Mouse (Mus musculus) activated CD4-positive, CD25-positive, alpha-beta regulatory T cell (primary cell): ENCODE results near the gene Apon. TPM values are rescaled to one million over a fixed set of nuclear protein-coding genes. Genes with fewer than 3 reads are reported as not detected.

ENCODE experiments used
- polyA plus RNA-seq, 2 experiments: library from polyadenylated mRNA; unstranded; fragments of 100-300 nt; shearing (Covaris generic); gene quantifications; one replicate each; pipeline ENCODE4 v1.2.1; 2017

Gene Apon
- polyA plus RNA-seq: under 1 TPM in 1 of 2 experiments, not detected in 1; 0.14 TPM

DNA sequence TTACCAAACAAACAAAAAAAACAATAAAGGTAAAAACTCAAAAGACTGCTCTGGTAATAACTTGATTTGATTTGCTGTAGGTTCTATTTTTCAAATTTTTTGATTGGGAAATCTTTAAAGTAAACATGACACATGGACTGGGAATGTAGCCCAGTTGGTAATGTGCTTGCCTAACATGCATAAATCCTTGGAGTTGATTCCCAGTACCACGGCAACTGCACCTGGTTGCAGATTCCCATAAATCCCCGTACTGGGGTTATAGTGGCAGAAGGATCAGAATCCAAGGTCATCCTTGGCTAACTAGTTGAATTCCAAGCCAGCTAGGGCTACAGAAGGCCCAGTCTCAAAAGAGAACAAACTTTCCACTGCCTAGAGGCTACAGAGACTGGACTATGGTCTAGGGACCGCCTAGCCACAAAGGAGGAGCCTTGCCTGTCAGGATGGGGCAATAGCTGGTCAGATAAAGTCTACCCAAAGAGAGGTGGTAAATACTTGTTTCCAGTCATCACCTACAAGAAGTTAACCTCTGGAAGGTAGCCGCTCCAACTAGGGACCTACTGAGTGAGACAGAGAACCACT, at the start of gene Apon:
Gene Apon (plus strand): TSS at position 420 of the 579 bp plus-strand sequence.

GRCm38 (mm10) chr10:128211390-128212108, 42.3 kb upstream of the Apon start, which contains the start of gene Spryd4:
Gene Spryd4, minus strand, starts transcription at chr10:128211807.

GRCm38 (mm10) chr10:128225538-128225937, 28.4 kb upstream of the Apon start, which contains the start of gene Mip:
Gene Mip, plus strand, starts transcription at chr10:128225838.

DNA sequence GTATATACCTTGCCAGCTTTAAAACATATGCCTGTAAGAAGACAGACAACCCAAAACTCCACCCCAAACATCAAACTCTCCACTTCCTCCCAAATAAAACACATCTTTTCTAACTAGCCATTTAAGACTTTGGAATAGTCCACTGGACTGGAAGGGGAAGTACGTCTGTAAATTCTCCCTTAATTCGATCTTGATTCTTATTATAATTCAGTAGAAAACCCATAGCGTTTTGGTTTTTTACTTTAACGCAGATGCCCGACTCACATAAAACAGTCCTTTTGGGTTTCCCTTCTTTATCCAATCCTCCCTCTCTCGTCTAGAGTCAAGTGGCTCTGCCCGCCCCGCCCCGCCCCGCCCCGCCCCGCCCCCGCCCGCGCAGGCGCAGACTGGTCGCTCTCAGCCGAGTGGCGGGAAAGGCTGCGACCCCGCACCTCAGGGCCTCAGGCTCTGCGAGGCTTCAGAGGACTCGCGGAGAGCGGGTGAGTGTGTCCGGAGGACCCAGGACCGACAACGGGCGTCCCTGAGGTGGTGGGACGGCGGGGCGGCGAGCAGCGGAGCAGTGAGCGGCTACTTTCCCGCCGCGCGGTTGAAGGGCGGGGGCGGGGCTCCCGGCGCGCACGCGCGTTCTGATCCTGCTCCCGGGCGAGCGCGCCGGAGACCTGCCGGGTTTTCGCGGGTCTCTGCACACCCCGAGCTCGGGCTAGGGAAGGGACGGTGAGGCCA, 22.0 kb upstream of the Apon start, which contains the start of gene Timeless:
Gene Timeless (plus strand): TSS at position 369 of the 723 bp plus-strand sequence.

GRCm38 (mm10) chr10:128268371-128268770, 14.5 kb downstream of the Apon start, which contains the start of gene Apof:
Gene Apof, plus strand, starts transcription at chr10:128268671.

GRCm38 (mm10) chr10:128270287-128270841, 16.5 kb downstream of the Apon start, which contains the start of gene Stat2:
Gene Stat2, plus strand, starts transcription at chr10:128270559.

DNA sequence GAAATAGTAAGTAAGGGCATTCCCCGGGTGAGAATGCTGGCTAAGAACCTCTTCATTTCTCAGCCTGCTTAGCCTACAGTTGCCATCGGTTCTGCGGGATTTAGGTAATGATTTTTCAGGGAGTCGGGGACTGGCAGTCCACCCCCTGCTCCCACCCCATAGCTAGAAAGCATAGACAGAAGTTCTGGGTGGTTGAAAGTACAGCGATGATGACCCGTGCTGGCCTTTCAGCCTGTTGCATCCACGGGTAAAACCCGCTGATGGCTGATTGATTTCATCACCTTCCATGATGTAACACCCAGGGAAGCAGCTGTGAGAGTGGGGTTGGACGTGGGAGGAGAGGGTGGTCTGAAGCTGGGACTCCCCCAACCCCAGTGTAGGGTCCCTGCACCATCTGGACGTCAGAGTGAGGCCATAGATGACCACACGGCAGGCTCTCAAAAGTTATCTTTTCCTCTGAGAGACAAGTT, 44.8 kb downstream of the Apon start, which contains the start of gene Il23a:
Gene Il23a (minus strand): TSS at position 51 of the 470 bp plus-strand sequence.

DNA sequence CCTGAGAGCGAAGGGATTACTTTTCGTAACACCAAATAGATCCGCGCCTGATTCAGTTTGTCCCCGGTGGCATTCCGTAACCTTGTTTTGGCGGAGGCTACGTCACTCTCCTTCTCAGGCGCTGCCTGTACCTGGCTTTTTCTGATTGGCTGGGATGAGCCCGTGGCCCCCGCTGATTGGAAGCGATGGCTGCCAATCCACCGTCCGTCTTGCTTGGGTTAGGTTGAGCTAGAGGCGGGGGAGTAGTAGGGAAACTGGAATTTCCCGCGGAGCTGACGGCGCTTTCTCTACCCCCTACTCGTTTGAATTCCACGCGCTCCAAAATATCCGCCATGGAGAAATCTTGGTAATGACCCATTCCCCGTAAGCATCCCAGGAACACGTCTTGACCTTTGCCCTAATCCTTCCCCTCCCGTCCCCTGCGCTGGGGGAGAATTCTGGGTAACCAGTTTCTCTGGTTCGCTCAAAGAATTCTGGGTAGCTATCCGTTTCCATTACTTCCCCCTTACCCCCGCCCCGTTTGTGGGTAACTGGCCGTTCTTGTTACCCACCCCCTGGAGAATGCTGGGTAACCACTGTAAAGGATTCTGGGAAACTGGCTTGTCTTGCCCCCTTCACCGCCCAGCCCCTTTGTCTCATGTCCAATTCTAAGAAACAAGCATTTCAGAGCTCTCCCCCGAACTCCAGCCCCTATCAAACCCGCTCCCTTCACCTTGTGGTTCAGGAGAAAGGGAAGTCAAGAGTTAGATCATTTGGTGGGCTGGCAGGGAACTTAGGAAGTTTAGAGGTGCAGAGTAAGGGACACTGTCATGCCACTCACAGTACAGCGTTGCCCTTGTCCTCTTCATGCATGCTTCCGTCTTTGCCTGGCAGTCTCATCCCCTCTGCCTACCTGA, 49.5 kb downstream of the Apon start, which contains the start of gene Pan2:
Gene Pan2 (plus strand): TSS at position 210 of the 896 bp plus-strand sequence.

Other genes with a start within 250 kb of the Apon start
- gene Hsd17b6, start 246.5 kb upstream of the Apon start, polyA plus RNA-seq: under 1 TPM in 1 of 2 experiments, not detected in 1; 0.42 TPM
- 10 to 100 TPM; 22.4 to 26.6 TPM for gene Prim1, start 238.9 kb upstream of the Apon start, polyA plus RNA-seq
- gene Naca, start 218.5 kb upstream of the Apon start, polyA plus RNA-seq: 100 to 1,000 TPM; 601 to 712 TPM
- gene Ptges3, start 195.1 kb upstream of the Apon start, polyA plus RNA-seq: 10 to 100 TPM; 92.6 to 99.4 TPM
- 1,000 to 10,000 TPM; 1,203 to 1,225 TPM for gene Atp5b, start 170.8 kb upstream of the Apon start, polyA plus RNA-seq
- gene Baz2a, start 162.5 kb upstream of the Apon start, polyA plus RNA-seq: 10 to 100 TPM; 52.9 to 72.5 TPM
- 10 to 100 TPM; 21.7 to 29.0 TPM for gene Rbms2, start 73.8 kb upstream of the Apon start, polyA plus RNA-seq
- under 1 TPM; 0.18 to 0.33 TPM for gene Gls2, start 59.6 kb upstream of the Apon start, polyA plus RNA-seq
- 10 to 100 TPM; 11.3 to 17.9 TPM for gene Spryd4, start 42.3 kb upstream of the Apon start, polyA plus RNA-seq
- not detected for gene Mip, start 28.3 kb upstream of the Apon start, polyA plus RNA-seq
- gene Timeless, start 22.0 kb upstream of the Apon start, polyA plus RNA-seq: 10 to 100 TPM; 17.0 to 20.1 TPM
- not detected for gene Apof, start 14.6 kb downstream of the Apon start, polyA plus RNA-seq
- gene Stat2, start 16.5 kb downstream of the Apon start, polyA plus RNA-seq: 10 to 100 TPM; 57.7 to 94.2 TPM
- gene Il23a, start 44.7 kb downstream of the Apon start, polyA plus RNA-seq: under 1 TPM in 1 of 2 experiments, not detected in 1; 0.14 TPM
- gene Pan2, start 49.2 kb downstream of the Apon start, polyA plus RNA-seq: 10 to 100 TPM; 32.7 to 39.5 TPM
- gene Cnpy2, start 68.4 kb downstream of the Apon start, polyA plus RNA-seq: 100 to 1,000 TPM in 1 of 2 experiments, 10 to 100 TPM in 1; 96.0 to 137 TPM
- 100 to 1,000 TPM; 162 to 168 TPM for gene Cs, start 83.6 kb downstream of the Apon start, polyA plus RNA-seq
- gene Coq10a, start 114.9 kb downstream of the Apon start, polyA plus RNA-seq: 10 to 100 TPM; 34.4 to 35.4 TPM
- gene Ankrd52, start 123.0 kb downstream of the Apon start, polyA plus RNA-seq: 1 to 10 TPM; 8.2 to 9.5 TPM
- under 1 TPM; 0.24 to 0.72 TPM for gene Slc39a5, start 147.1 kb downstream of the Apon start, polyA plus RNA-seq
- 100 to 1,000 TPM; 109 to 121 TPM for gene Nabp2, start 157.4 kb downstream of the Apon start, polyA plus RNA-seq
- 10 to 100 TPM; 28.9 to 37.8 TPM for gene Rnf41, start 157.6 kb downstream of the Apon start, polyA plus RNA-seq
- 100 to 1,000 TPM in 1 of 2 experiments, 10 to 100 TPM in 1; 97.3 to 105 TPM for gene Smarcc2, start 205.2 kb downstream of the Apon start, polyA plus RNA-seq
- gene Myl6, start 240.0 kb downstream of the Apon start, polyA plus RNA-seq: 1,000 to 10,000 TPM; 1,605 to 1,940 TPM
- gene Myl6b, start 244.6 kb downstream of the Apon start, polyA plus RNA-seq: 1 to 10 TPM; 2.8 to 4.1 TPM